Mouse (Mus musculus): ENCODE measurements at regions not wholly inside any gene's neighbourhood (a gene's known extent, or its start where the extent isn't known, plus 50 kb on each side); places are given as distances from the start of the nearest gene placed in this dataset.

- no peaks in the 10 kb centered on the region for H3K36me3 ChIP-seq
- H3K9ac ChIP-seq, result no peak overlapping the region
- no peak overlapping the region for H3K27ac ChIP-seq (replicated peaks)
- ATAC-seq (ENCODE audit: extremely low read depth, insufficient number of reproducible peaks, low FRiP score, low TSS enrichment), result no peak
- H3K9me3 ChIP-seq, result no peaks in the 10 kb centered on the region
- H3K4me1 ChIP-seq, result no peaks in the 10 kb centered on the region
- 82% methylated on average over 3 of the region's 3 CpGs for WGBS
- H3K4me3 ChIP-seq, result no peak overlapping the region
- H3K4me2 ChIP-seq, result no peak overlapping the region
- H3K27me3 ChIP-seq (replicated peaks), result no peaks in the 10 kb centered on the region
These were observed 54.3 kb upstream of the Spry2 start for GRCm38 (mm10) chr14:105950924-105951323.

- Histone ChIP-seq H3K27me3 (replicated peaks) (no peaks in the 10 kb centered on the region), H3K36me3 (no peaks in the 10 kb centered on the region), H3K4me3 (no peak overlapping the region), H3K27ac (replicated peaks) (no peak overlapping the region), H3K4me1 (no peaks in the 10 kb centered on the region), H3K9ac (no peak overlapping the region), H3K9me3 (no peaks in the 10 kb centered on the region), H3K4me2 (no peak overlapping the region)
- 83% methylated on average over 11 of the region's 11 CpGs for WGBS
- ATAC-seq (ENCODE audit: extremely low read depth, insufficient number of reproducible peaks, low FRiP score, low TSS enrichment), result no peak
These were observed 58.5 kb upstream of the Spry2 start for GRCm38 (mm10) chr14:105955082-105955481.

GRCm38 (mm10) chr14:105956796-105957195 is 60.2 kb upstream of the Spry2 start:
- Histone ChIP-seq H3K4me2 (no peak overlapping the region), H3K4me1 (no peaks in the 10 kb centered on the region), H3K27me3 (replicated peaks) (no peaks in the 10 kb centered on the region), H3K9me3 (no peaks in the 10 kb centered on the region), H3K36me3 (no peaks in the 10 kb centered on the region), H3K27ac (replicated peaks) (no peak overlapping the region), H3K9ac (no peak overlapping the region), H3K4me3 (no peak overlapping the region)
- WGBS, result 69% methylated on average over 4 of the region's 4 CpGs
- ATAC-seq (ENCODE audit: extremely low read depth, insufficient number of reproducible peaks, low FRiP score, low TSS enrichment), result no peak

DNA sequence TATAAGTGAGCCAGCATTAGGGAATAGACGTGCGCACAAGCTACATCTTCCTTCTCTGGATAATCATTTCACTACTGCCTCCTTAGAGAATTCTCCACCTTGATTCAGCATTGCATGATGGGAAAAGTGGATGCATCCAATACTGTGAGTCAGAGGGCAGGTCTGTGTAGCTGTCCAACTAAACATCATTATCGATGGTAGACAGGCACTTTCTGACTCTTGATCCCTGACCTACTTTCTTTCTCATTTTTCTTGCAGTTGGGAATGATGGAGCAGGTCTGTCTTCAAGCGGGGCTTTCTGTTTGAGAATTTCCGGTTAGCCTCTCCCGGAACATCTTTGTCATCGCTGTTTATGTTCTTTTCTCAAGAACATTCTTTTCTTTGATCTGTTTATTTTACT is 61.4 kb upstream of the Spry2 start:
- Histone ChIP-seq H3K4me3 (no peak overlapping the region), H3K36me3 (no peaks in the 10 kb centered on the region), H3K27ac (replicated peaks) (no peak overlapping the region), H3K27me3 (replicated peaks) (no peaks in the 10 kb centered on the region), H3K9ac (no peak overlapping the region), H3K9me3 (no peaks in the 10 kb centered on the region), H3K4me2 (no peak overlapping the region), H3K4me1 (no peaks in the 10 kb centered on the region)
- WGBS, result 75% methylated on average over 7 of the region's 7 CpGs
- ATAC-seq (ENCODE audit: extremely low read depth, insufficient number of reproducible peaks, low FRiP score, low TSS enrichment), result no peak

GRCm38 (mm10) chr14:105979544-105980323 is 83.1 kb upstream of the Spry2 start:
- no peak overlapping the region for H3K9ac ChIP-seq
- ATAC-seq (ENCODE audit: extremely low read depth, insufficient number of reproducible peaks, low FRiP score, low TSS enrichment), result no peak
- H3K4me1 ChIP-seq, result no peaks in the 10 kb centered on the region
- no peak overlapping the region for H3K4me3 ChIP-seq
- WGBS, result 69% methylated on average over 15 of the region's 15 CpGs
- H3K4me2 ChIP-seq, result no peak overlapping the region
- H3K27ac ChIP-seq (replicated peaks), result no peak overlapping the region; the same call in 1 of the 2 replicates
- H3K27me3 ChIP-seq (replicated peaks), result no peaks in the 10 kb centered on the region
- 0 out of 2 replicates have a peak, but pooled peaks cover 5% of the 10 kb centered on the region for H3K9me3 ChIP-seq
- no peaks in the 10 kb centered on the region for H3K36me3 ChIP-seq

DNA sequence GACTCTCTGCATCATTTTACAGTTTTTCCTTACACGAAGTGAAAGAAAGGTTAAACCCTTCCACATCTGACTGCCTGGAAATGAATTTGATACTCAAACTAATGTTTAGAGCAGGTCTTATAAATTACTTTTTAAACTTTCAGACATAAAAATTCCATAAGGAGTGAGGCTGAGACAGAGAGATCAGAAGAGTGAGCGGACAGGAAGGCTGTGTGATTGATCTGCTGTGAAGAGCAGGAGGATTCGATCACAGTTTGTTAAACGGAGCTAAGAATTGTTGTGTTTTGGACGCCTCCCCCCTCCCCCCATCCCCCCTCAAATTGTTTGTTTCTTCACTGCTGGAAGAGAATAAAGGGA is 83.7 kb upstream of the Spry2 start:
- Histone ChIP-seq H3K36me3 (no peaks in the 10 kb centered on the region), H3K27ac (replicated peaks) (no peak overlapping the region), H3K9ac (no peak overlapping the region), H3K4me2 (no peak overlapping the region), H3K27me3 (replicated peaks) (no peaks in the 10 kb centered on the region), H3K4me3 (no peak overlapping the region), H3K9me3 (0 out of 2 replicates have a peak, but pooled peaks cover 5% of the 10 kb centered on the region), H3K4me1 (no peaks in the 10 kb centered on the region)
- ATAC-seq (ENCODE audit: extremely low read depth, insufficient number of reproducible peaks, low FRiP score, low TSS enrichment), result no peak
- 49% methylated on average over 5 of the region's 5 CpGs for WGBS

- 79% methylated on average over 4 of the region's 4 CpGs for WGBS
These were observed 90.8 kb upstream of the Spry2 start for GRCm38 (mm10) chr14:105987341-105987882.

DNA sequence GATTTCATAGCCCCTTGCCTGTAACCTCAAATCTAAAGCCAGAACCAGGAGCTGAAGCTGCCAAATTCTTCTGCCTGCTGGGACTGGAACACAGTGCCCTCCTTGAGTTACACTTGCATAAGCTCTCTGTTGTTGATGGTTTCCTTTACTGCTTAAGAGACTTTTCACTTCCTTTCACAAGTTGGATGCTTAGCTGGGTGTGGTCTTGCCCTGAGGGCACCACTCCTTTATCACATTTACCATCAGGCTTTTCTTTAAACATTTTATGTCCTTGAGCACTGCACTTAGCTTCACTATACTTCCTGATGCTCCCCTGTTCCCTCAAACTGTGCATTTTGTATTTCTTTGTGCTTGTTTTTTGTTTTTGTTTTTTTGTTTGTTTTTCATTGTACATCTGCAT is 92.1 kb upstream of the Spry2 start:
- no peak overlapping the region for H3K4me2 ChIP-seq
- H3K27ac ChIP-seq (replicated peaks), result no peak overlapping the region
- H3K4me3 ChIP-seq, result no peak overlapping the region
- no peak for ATAC-seq (ENCODE audit: extremely low read depth, insufficient number of reproducible peaks, low FRiP score, low TSS enrichment)
- no peaks in the 10 kb centered on the region for H3K36me3 ChIP-seq
- H3K9me3 ChIP-seq, result no peaks in the 10 kb centered on the region
- H3K27me3 ChIP-seq (replicated peaks), result no peaks in the 10 kb centered on the region
- H3K9ac ChIP-seq, result no peak overlapping the region
- H3K4me1 ChIP-seq, result no peaks in the 10 kb centered on the region

More at GRCm38 (mm10) chr14:105987341-105987882, 90.8 kb upstream of the Spry2 start:
- Histone ChIP-seq H3K9ac (no peak overlapping the region), H3K4me2 (no peak overlapping the region), H3K4me1 (no peaks in the 10 kb centered on the region), H3K9me3 (no peaks in the 10 kb centered on the region), H3K36me3 (no peaks in the 10 kb centered on the region), H3K27me3 (replicated peaks) (no peaks in the 10 kb centered on the region), H3K27ac (replicated peaks) (no peak overlapping the region), H3K4me3 (no peak overlapping the region)
- ATAC-seq (ENCODE audit: extremely low read depth, insufficient number of reproducible peaks, low FRiP score, low TSS enrichment), result no peak

DNA sequence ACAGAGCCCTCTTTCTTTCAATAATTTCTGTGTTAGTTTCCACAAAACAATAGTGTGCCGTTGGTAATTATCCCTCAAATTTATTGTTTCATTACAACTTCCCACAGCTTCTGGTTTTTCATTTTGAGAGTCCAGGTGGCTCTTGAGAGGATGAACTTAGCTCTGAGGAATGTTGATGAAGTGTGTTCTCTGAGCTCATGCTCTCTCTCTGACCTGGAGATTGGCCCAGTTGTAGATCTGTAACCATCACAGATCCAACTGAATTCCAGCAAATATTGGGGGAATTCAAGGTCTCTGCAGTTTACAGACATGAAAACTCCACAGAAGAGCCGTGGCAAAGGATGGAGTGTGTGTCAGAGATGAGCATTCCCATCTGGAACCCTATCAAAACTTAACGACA is 96.5 kb upstream of the Spry2 start:
- Histone ChIP-seq H3K27me3 (replicated peaks) (no peaks in the 10 kb centered on the region), H3K4me2 (no peak overlapping the region), H3K9me3 (no peaks in the 10 kb centered on the region), H3K4me3 (no peak overlapping the region), H3K9ac (no peak overlapping the region), H3K4me1 (no peaks in the 10 kb centered on the region), H3K36me3 (no peaks in the 10 kb centered on the region), H3K27ac (replicated peaks) (no peak overlapping the region)
- WGBS, result 60% methylated on average over 3 of the region's 3 CpGs
- ATAC-seq (ENCODE audit: extremely low read depth, insufficient number of reproducible peaks, low FRiP score, low TSS enrichment), result no peak

GRCm38 (mm10) chr14:105999801-106000200 is 103.2 kb upstream of the Spry2 start:
- H3K4me2 ChIP-seq, result no peak overlapping the region
- no peak overlapping the region for H3K4me3 ChIP-seq
- 0 out of 2 replicates have a peak, but pooled peaks cover 2% of the 10 kb centered on the region for H3K9me3 ChIP-seq
- no peak for ATAC-seq (ENCODE audit: extremely low read depth, insufficient number of reproducible peaks, low FRiP score, low TSS enrichment)
- H3K4me1 ChIP-seq, result no peaks in the 10 kb centered on the region
- no peaks in the 10 kb centered on the region for H3K36me3 ChIP-seq
- WGBS, result 65% methylated on average over 6 of the region's 6 CpGs
- H3K9ac ChIP-seq, result no peak overlapping the region
- H3K27ac ChIP-seq (replicated peaks), result no peak overlapping the region
- H3K27me3 ChIP-seq (replicated peaks), result no peaks in the 10 kb centered on the region

GRCm38 (mm10) chr14:106007769-106008168 is 98.2 kb upstream of the Trim52 start:
- no peak overlapping the region for H3K4me2 ChIP-seq
- no peak overlapping the region for H3K9ac ChIP-seq
- no peak overlapping the region for H3K27ac ChIP-seq (replicated peaks)
- H3K9me3 ChIP-seq, result 0 out of 2 replicates have a peak, but pooled peaks cover 7% of the 10 kb centered on the region
- ATAC-seq (ENCODE audit: extremely low read depth, insufficient number of reproducible peaks, low FRiP score, low TSS enrichment), result no peak
- no peak overlapping the region for H3K4me3 ChIP-seq
- H3K4me1 ChIP-seq, result 0 out of 2 replicates have a peak, but pooled peaks cover 2% of the 10 kb centered on the region
- H3K27me3 ChIP-seq (replicated peaks), result no peaks in the 10 kb centered on the region
- H3K36me3 ChIP-seq, result no peaks in the 10 kb centered on the region
- 63% methylated on average over 2 of the region's 2 CpGs for WGBS

- 76% methylated on average over 3 of the region's 3 CpGs for whole genome bisulfite sequencing
- Histone ChIP-seq H3K4me2 (no peak overlapping the region), H3K27me3 (replicated peaks) (no peaks in the 10 kb centered on the region), H3K4me3 (no peak overlapping the region), H3K9me3 (0 out of 2 replicates have a peak, but pooled peaks cover 7% of the 10 kb centered on the region), H3K4me1 (0 out of 2 replicates have a peak, but pooled peaks cover 2% of the 10 kb centered on the region), H3K9ac (no peak overlapping the region), H3K27ac (replicated peaks) (no peak overlapping the region), H3K36me3 (no peaks in the 10 kb centered on the region)
- no peak for ATAC-seq (ENCODE audit: extremely low read depth, insufficient number of reproducible peaks, low FRiP score, low TSS enrichment)
These were observed 97.0 kb upstream of the Trim52 start for GRCm38 (mm10) chr14:106008951-106009350.

All from heart, embryonic 13.5 days (tissue).